Mouse (Mus musculus): Measurements from ENCODE around the gene Prr18. TPM values are rescaled to one million over a fixed set of nuclear protein-coding genes. Genes with fewer than 3 reads are reported as not detected.

The Prr18 gene
- polyA plus RNA-seq, 1 experiment from 2014 or later = 0.19 TPM

DNA sequence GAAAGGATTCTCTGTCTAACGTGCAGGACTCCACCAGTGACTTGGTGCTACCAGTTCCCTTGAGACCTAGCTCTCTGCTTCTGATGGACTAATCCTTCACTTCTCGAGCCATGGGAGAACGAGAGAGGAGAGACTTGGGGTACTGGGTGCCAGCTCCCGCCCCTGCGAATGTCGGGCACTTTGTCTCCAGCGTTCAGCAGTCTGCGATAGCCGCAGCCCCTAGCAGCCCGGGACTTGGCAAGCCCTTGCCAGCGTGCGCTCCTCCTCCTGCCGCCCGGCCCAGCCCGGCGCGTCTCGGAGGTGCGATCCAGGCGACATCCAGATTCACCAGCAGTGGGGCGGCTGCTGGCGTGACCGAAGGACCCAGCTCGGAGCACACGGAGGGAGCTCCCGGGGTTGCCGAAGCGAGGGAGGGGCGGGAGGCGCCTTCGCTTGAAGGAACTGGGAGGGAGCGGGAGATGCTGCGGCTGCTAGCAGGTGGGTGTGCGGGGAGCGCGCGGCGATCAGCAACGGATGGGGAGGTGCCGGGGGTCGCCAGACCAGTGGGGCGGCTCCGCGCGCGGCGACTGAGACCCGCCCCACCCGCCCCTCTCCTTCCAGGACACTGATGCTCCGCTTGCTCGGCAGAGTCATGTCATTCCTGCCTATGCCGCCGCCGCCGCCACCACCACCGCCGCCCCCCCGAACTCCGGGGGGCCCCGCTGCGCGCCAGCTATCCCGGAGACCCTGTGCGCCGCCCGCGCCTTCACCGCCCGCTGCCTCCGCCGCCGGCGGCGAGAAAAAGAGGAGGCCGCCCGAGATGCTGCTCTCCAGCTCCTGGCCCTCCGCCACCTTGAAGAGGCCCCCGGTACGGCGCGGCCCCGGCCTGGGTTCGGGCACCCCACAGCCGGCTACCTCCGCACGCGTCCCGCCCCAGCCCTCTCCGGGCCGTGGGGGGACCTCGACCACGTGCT is 3.4 kb downstream of the Prr18 start:
- H3K27me3 ChIP-seq = peaks cover 6% of the 10 kb centered on the region
- ATAC-seq = no peak
- in situ Hi-C loops (cut with MboI; ENCODE audit: low pct_unique_long_range_greater_than_20kb) = no loop called here
- no peak for TF ChIP-seq CTCF (IDR thresholded peaks at IDR 0.05)
- DNase-seq (ENCODE audit: low read depth, low spot score) = no peak
- CTCF ChIA-PET = no interaction called here
- POLR2A ChIA-PET = no interaction called here

GRCm38 (mm10) chr17:8341360-8341963 is 4.2 kb downstream of the Prr18 start:
- no peak for TF ChIP-seq CTCF (IDR thresholded peaks at IDR 0.05)
- DNase-seq (ENCODE audit: low read depth, low spot score) (no peak), ATAC-seq (no peak)
- POLR2A ChIA-PET = no interaction called here
- in situ Hi-C loops (cut with MboI; ENCODE audit: low pct_unique_long_range_greater_than_20kb) = no loop called here
- peaks cover 6% of the 10 kb centered on the region for H3K27me3 ChIP-seq
- CTCF ChIA-PET = no interaction called here

GRCm38 (mm10) chr17:8342706-8343105 is 5.4 kb downstream of the Prr18 start:
- in situ Hi-C loops (cut with MboI; ENCODE audit: low pct_unique_long_range_greater_than_20kb) = no loop called here
- H3K27me3 ChIP-seq = peaks cover 6% of the 10 kb centered on the region
- ChIA-PET POLR2A (no interaction called here), CTCF (interaction anchor here (0.9 kb wide), 1 partner anchor 78 kb away, joined by 3 read pairs; no protein-coding TSS in a partner anchor)
- no peak for ATAC-seq
- TF ChIP-seq CTCF (IDR thresholded peaks at IDR 0.05) = no peak
- DNase-seq (ENCODE audit: low read depth, low spot score) = no peak

- in situ Hi-C loops (cut with MboI; ENCODE audit: low pct_unique_long_range_greater_than_20kb) = no loop called here
- ChIA-PET CTCF (interaction anchor here (0.9 kb wide), 1 partner anchor 79 kb away, joined by 3 read pairs; no protein-coding TSS in a partner anchor), POLR2A (interaction anchor here (0.6 kb wide), 1 partner anchor 18 kb away, joined by 3 read pairs; no protein-coding TSS in a partner anchor)
- ATAC-seq (no peak), DNase-seq (ENCODE audit: low read depth, low spot score) (no peak)
- peaks cover 6% of the 10 kb centered on the region for H3K27me3 ChIP-seq
- no peak for TF ChIP-seq CTCF (IDR thresholded peaks at IDR 0.05)
These were observed 6.2 kb downstream of the Prr18 start for GRCm38 (mm10) chr17:8343416-8343815.

DNA sequence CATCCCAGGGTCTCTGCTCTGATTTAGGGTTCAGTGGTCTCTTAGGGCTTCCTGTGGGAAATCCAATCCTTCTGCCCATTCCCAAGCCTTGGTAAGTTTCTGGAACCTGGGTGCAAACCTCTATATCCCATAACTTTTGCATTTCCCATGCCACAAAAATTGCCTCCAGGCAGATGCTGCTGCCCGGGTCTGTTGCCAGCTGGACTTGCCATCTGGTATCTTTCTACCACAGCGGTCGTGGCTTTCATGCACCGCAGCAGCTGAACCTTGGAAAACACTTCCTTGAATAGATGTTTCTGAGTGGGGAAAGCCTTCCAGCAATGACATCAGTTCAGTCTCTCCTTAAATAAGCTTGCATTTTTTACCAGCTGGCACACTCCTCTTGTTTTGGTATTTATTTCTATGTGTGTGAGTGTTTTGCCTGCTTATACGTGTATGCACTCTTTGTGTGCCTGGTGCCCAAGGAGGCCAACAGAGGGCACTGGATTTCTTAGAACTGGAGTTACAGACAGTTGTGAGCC is 10.6 kb downstream of the Prr18 start:
- in situ Hi-C loops (cut with MboI; ENCODE audit: low pct_unique_long_range_greater_than_20kb) = no loop called here
- ATAC-seq (peak; percentile 12), DNase-seq (ENCODE audit: low read depth, low spot score) (peak; percentile 27)
- POLR2A ChIA-PET = no interaction called here
- CTCF ChIA-PET = interaction anchor here (1.3 kb wide), 2 partner anchors 24 kb away, joined by 3 read pairs; no protein-coding TSS in a partner anchor
- no peaks in the 10 kb centered on the region for H3K27me3 ChIP-seq
- TF ChIP-seq CTCF (IDR thresholded peaks at IDR 0.05) = no peak

- in situ Hi-C loops (cut with MboI; ENCODE audit: low pct_unique_long_range_greater_than_20kb) = no loop called here
- ChIA-PET POLR2A (no interaction called here), CTCF (no interaction called here)
- no peak for TF ChIP-seq CTCF (IDR thresholded peaks at IDR 0.05)
- DNase-seq (ENCODE audit: low read depth, low spot score) = no peak
- no peak for ATAC-seq
- no peaks in the 10 kb centered on the region for H3K27me3 ChIP-seq
These were observed 11.7 kb downstream of the Prr18 start for GRCm38 (mm10) chr17:8348941-8349340.

- no peak for TF ChIP-seq CTCF (IDR thresholded peaks at IDR 0.05)
- ATAC-seq = no peak
- CTCF ChIA-PET = no interaction called here
- POLR2A ChIA-PET = no interaction called here
- H3K27me3 ChIP-seq = no peaks in the 10 kb centered on the region
- in situ Hi-C loops (cut with MboI; ENCODE audit: low pct_unique_long_range_greater_than_20kb) = no loop called here
- no peak for DNase-seq (ENCODE audit: low read depth, low spot score)
These were observed 13.8 kb downstream of the Prr18 start for GRCm38 (mm10) chr17:8351088-8351487.

- in situ Hi-C loops (cut with MboI; ENCODE audit: low pct_unique_long_range_greater_than_20kb) = no loop called here
- H3K27me3 ChIP-seq = peaks cover 7% of the 10 kb centered on the region
- CTCF ChIA-PET = interaction anchor here (1.6 kb wide), 1 partner anchor 17 kb away, joined by 4 read pairs; no protein-coding TSS in a partner anchor
- no peak for TF ChIP-seq CTCF (IDR thresholded peaks at IDR 0.05)
- POLR2A ChIA-PET = no interaction called here
- DNase-seq (ENCODE audit: low read depth, low spot score) = no peak
- no peak for ATAC-seq
These were observed 18.4 kb downstream of the Prr18 start, which contains the start of gene T2 for GRCm38 (mm10) chr17:8355692-8356091. Gene T2 (plus strand): TSS chr17:8355992.

GRCm38 (mm10) chr17:8357498-8357897 is 20.2 kb downstream of the Prr18 start:
- no peak for ATAC-seq
- POLR2A ChIA-PET = no interaction called here
- CTCF ChIA-PET = no interaction called here
- DNase-seq (ENCODE audit: low read depth, low spot score) = no peak
- in situ Hi-C loops (cut with MboI; ENCODE audit: low pct_unique_long_range_greater_than_20kb) = no loop called here
- no peak for TF ChIP-seq CTCF (IDR thresholded peaks at IDR 0.05)
- H3K27me3 ChIP-seq = peaks cover 7% of the 10 kb centered on the region

GRCm38 (mm10) chr17:8360876-8361275 is 23.6 kb downstream of the Prr18 start:
- DNase-seq (ENCODE audit: low read depth, low spot score) (no peak), ATAC-seq (no peak)
- CTCF ChIA-PET = no interaction called here
- no peak for TF ChIP-seq CTCF (IDR thresholded peaks at IDR 0.05)
- H3K27me3 ChIP-seq = peaks cover 12% of the 10 kb centered on the region
- POLR2A ChIA-PET = no interaction called here
- in situ Hi-C loops (cut with MboI; ENCODE audit: low pct_unique_long_range_greater_than_20kb) = no loop called here
